In genomic region chr3:95435561-95435960, GRCm38 (mm10) we compare ENCODE assay signal across 8 mouse cellular contexts. TPM values are rescaled to one million over a fixed set of nuclear protein-coding genes. Genes with fewer than 3 reads are reported as not detected.
A peak's percentile ranks its signal among the peaks of the same experiment; 100 is the strongest.
DNase-seq lines count a peak whose midpoint lies in the region; ATAC-seq and TF ChIP-seq lines count a peak whose summit lies in the region.
"Had no signal": no experiment of that assay in that cellular context is flagged by ENCODE, and none has a peak within 500 bp of the region (broad histone marks: within the 10 kb centered on the region; RNA-seq: fewer than 3 reads in every experiment).

No protein-coding gene starts in this region.

- no peak for ATAC-seq in forebrain, embryonic 15.5 days (replicated peaks)
- ATAC-seq in limb, embryonic 12.5 days (ENCODE audit: insufficient number of reproducible peaks, insufficient read depth, low FRiP score, low TSS enrichment, low read depth) = no peak
- ATAC-seq in neural tube, embryonic 14.5 days (ENCODE audit: low read depth) = no peak

- peak overlapping the region; percentile 53 for H3K4me3 ChIP-seq in liver, adult 2 months (ENCODE audit: insufficient read depth, low read depth, low read length)
- peak overlapping the region; percentile 92 for H3K4me3 ChIP-seq in forebrain, embryonic 15.5 days
- no peak overlapping the region; the same call in 1 of the 2 replicates for H3K4me3 ChIP-seq in limb, embryonic 12.5 days (replicated peaks)
- H3K4me3 ChIP-seq in neural tube, embryonic 14.5 days (ENCODE audit: low read depth, low read length) = peak overlapping the region; percentile 90

- H3K27ac ChIP-seq in liver, adult 2 months (replicated peaks; ENCODE audit: insufficient read depth, low read depth, low read length) = peak overlapping the region; percentile 73
- no peak overlapping the region for H3K27ac ChIP-seq in forebrain, embryonic 15.5 days (replicated peaks)
- H3K27ac ChIP-seq in limb, embryonic 12.5 days = no peak overlapping the region
- no peak overlapping the region for H3K27ac ChIP-seq in neural tube, embryonic 14.5 days (ENCODE audit: low read depth, low read length)

- no peak for DNase-seq in liver, adult 2 months (ENCODE audit: extremely low read depth, low read depth, low spot score)
- DNase-seq in liver = no peak
- no peak for DNase-seq in adrenal gland, postnatal 10 days
- DNase-seq in right cerebral cortex, postnatal 10 days (ENCODE audit: low spot score in 2 of 2) = no peak

- TF ChIP-seq CTCF in liver, adult 2 months (IDR thresholded peaks at IDR 0.05; ENCODE audit: low read depth, low read length) = no peak

- peaks cover 21% of the 10 kb centered on the region for H3K4me1 ChIP-seq in liver, adult 2 months (ENCODE audit: control insufficient read depth, insufficient read depth, low read length)
- peaks cover 24% of the 10 kb centered on the region for H3K4me1 ChIP-seq in forebrain, embryonic 15.5 days
- peaks cover 5% of the 10 kb centered on the region; the same call in 1 of the 2 replicates for H3K4me1 ChIP-seq in limb, embryonic 12.5 days (replicated peaks)
- H3K4me1 ChIP-seq in neural tube, embryonic 14.5 days (ENCODE audit: control insufficient read depth, insufficient read depth, low read length) = peaks cover 9% of the 10 kb centered on the region; the same call in 1 of the 2 replicates

- no peaks in the 10 kb centered on the region for H3K27me3 ChIP-seq in liver, adult 2 months (ENCODE audit: control insufficient read depth, insufficient read depth, low read length)
- H3K27me3 ChIP-seq in forebrain, embryonic 15.5 days = no peaks in the 10 kb centered on the region
- no peaks in the 10 kb centered on the region for H3K27me3 ChIP-seq in limb, embryonic 12.5 days
- H3K27me3 ChIP-seq in neural tube, embryonic 14.5 days (ENCODE audit: control insufficient read depth, insufficient read depth, low read length) = no peaks in the 10 kb centered on the region

- peaks cover 15% of the 10 kb centered on the region for H3K36me3 ChIP-seq in liver, adult 2 months (ENCODE audit: control insufficient read depth, insufficient read depth, low read length)
- peaks cover 9% of the 10 kb centered on the region; the same call in 1 of the 2 replicates for H3K36me3 ChIP-seq in forebrain, embryonic 15.5 days
- peaks cover 33% of the 10 kb centered on the region for H3K36me3 ChIP-seq in limb, embryonic 12.5 days
- no peaks in the 10 kb centered on the region for H3K36me3 ChIP-seq in neural tube, embryonic 14.5 days (ENCODE audit: control insufficient read depth, insufficient read depth, low read length)

- TF ChIP-seq POLR2A in liver, adult 2 months (IDR thresholded peaks at IDR 0.05; ENCODE audit: extremely low read depth, insufficient read depth, low read length) = no peak

- H3K79me2 ChIP-seq in liver, adult 2 months (ENCODE audit: control insufficient read depth, insufficient read depth, low read length) = peaks cover 40% of the 10 kb centered on the region

- 5% methylated on average over 1 of the region's 1 CpGs for WGBS in liver, adult 2 months
- WGBS in forebrain, embryonic 15.5 days = 66% methylated on average over 1 of the region's 1 CpGs
- WGBS in limb, embryonic 12.5 days = 64% methylated on average over 1 of the region's 1 CpGs
- 58% methylated on average over 1 of the region's 1 CpGs for WGBS in neural tube, embryonic 14.5 days

- H3K9me3 ChIP-seq in forebrain, embryonic 15.5 days = no peaks in the 10 kb centered on the region
- H3K9me3 ChIP-seq in limb, embryonic 12.5 days = no peaks in the 10 kb centered on the region
- no peaks in the 10 kb centered on the region for H3K9me3 ChIP-seq in neural tube, embryonic 14.5 days (ENCODE audit: control insufficient read depth, low read length)

- H3K4me2 ChIP-seq in forebrain, embryonic 15.5 days (replicated peaks) = peak overlapping the region; percentile 70
- peak overlapping the region; percentile 80 for H3K4me2 ChIP-seq in limb, embryonic 12.5 days
- no peak overlapping the region for H3K4me2 ChIP-seq in neural tube, embryonic 14.5 days (ENCODE audit: low read depth, low read length)

- no peak overlapping the region for H3K9ac ChIP-seq in liver, adult 2 months (ENCODE audit: low read depth, low read length)
- no peak overlapping the region for H3K9ac ChIP-seq in forebrain, embryonic 15.5 days (replicated peaks)
- H3K9ac ChIP-seq in limb, embryonic 12.5 days (replicated peaks) = no peak overlapping the region
- H3K9ac ChIP-seq in neural tube, embryonic 14.5 days (replicated peaks; ENCODE audit: low read depth, low read length) = no peak overlapping the region

RNA-seq across cellular contexts. Expression of gene Arnt, which starts 1.4 kb away (rescaled TPM):
- total RNA-seq in liver, adult 2 months (2014; rRNA removed) = 23.6 and 24.3 TPM in 2 replicates
- 14.2 and 20.8 TPM in 2 replicates for polyA plus RNA-seq in liver, adult 2 months (2012; rRNA removed)
- polyA plus RNA-seq in forebrain, embryonic 15.5 days (2015; fragmentation: Nextera tagmentation; extraction: Ambion mirVana) = 25.7 and 25.9 TPM in 2 replicates
- 49.4 and 56.6 TPM in 2 replicates for polyA plus RNA-seq in limb, embryonic 12.5 days (2016; fragmentation: Nextera tagmentation; extraction: Ambion mirVana)
- 12.5 and 18.6 TPM in 2 replicates for polyA plus RNA-seq in neural tube, embryonic 14.5 days (2014; fragmentation: Nextera tagmentation; extraction: Ambion mirVana)
- 10 to 100 TPM; 53.4 to 64.5 TPM for total RNA-seq in adrenal gland, postnatal 10 days (2021)

RNA-seq across cellular contexts. Expression of gene 4930558C23Rik, which starts 32.9 kb away (rescaled TPM):
- total RNA-seq in liver, adult 2 months (2014; rRNA removed) = not detected in 2 replicates
- not detected in 2 replicates for polyA plus RNA-seq in liver, adult 2 months (2012; rRNA removed)
- polyA plus RNA-seq in forebrain, embryonic 15.5 days (2015; fragmentation: Nextera tagmentation; extraction: Ambion mirVana) = not detected in 2 replicates
- polyA plus RNA-seq in limb, embryonic 12.5 days (2016; fragmentation: Nextera tagmentation; extraction: Ambion mirVana) = not detected in 2 replicates
- polyA plus RNA-seq in neural tube, embryonic 14.5 days (2014; fragmentation: Nextera tagmentation; extraction: Ambion mirVana) = not detected in 2 replicates
- not detected for total RNA-seq in adrenal gland, postnatal 10 days (2021)
- polyA plus RNA-seq: kidney, adult 2 months had no signal
